Mouse (Mus musculus): Measurements from ENCODE around the gene Otogl.
A peak's percentile ranks its signal among the peaks of the same experiment; 100 is the strongest.

Otogl gene

GRCm38 (mm10) chr10:107912084-107912573 lies at the start of gene Otogl:
Gene Otogl (minus strand): TSS chr10:107912134.
- no peak for DNase-seq (ENCODE audit: low read depth)

GRCm38 (mm10) chr10:107956588-107956987 lies 44.7 kb upstream of the Otogl start:
- DNase-seq (ENCODE audit: low read depth): no peak

- DNase-seq (ENCODE audit: low read depth): no peak
Measured at GRCm38 (mm10) chr10:107954444-107954843, 42.5 kb upstream of the Otogl start.

GRCm38 (mm10) chr10:107951596-107951995 lies 39.7 kb upstream of the Otogl start:
- no peak for DNase-seq (ENCODE audit: low read depth)

- no peak for DNase-seq (ENCODE audit: low read depth)
Measured at GRCm38 (mm10) chr10:107949945-107950344, 38.0 kb upstream of the Otogl start.

GRCm38 (mm10) chr10:107948647-107949046 lies 36.7 kb upstream of the Otogl start:
- DNase-seq (ENCODE audit: low read depth): no peak

- no peak for DNase-seq (ENCODE audit: low read depth)
Measured at GRCm38 (mm10) chr10:107948038-107948437, 36.1 kb upstream of the Otogl start.

GRCm38 (mm10) chr10:107946348-107946747 lies 34.4 kb upstream of the Otogl start:
- no peak for DNase-seq (ENCODE audit: low read depth)

- DNase-seq (ENCODE audit: low read depth): no peak
Measured at GRCm38 (mm10) chr10:107943859-107944258, 31.9 kb upstream of the Otogl start.

GRCm38 (mm10) chr10:107941188-107941900 lies 29.4 kb upstream of the Otogl start:
- DNase-seq (ENCODE audit: low read depth): no peak

GRCm38 (mm10) chr10:107940302-107940701 lies 28.4 kb upstream of the Otogl start:
- no peak for DNase-seq (ENCODE audit: low read depth)

- DNase-seq (ENCODE audit: low read depth): no peak
Measured at GRCm38 (mm10) chr10:107939821-107940220, 27.9 kb upstream of the Otogl start.

- DNase-seq (ENCODE audit: low read depth): no peak
Measured at GRCm38 (mm10) chr10:107934055-107934454, 22.1 kb upstream of the Otogl start.

GRCm38 (mm10) chr10:107933527-107933926 lies 21.6 kb upstream of the Otogl start:
- no peak for DNase-seq (ENCODE audit: low read depth)

- peak; percentile 74 for DNase-seq (ENCODE audit: low read depth)
Measured at GRCm38 (mm10) chr10:107931833-107932828, 20.2 kb upstream of the Otogl start.

GRCm38 (mm10) chr10:107930471-107931021 lies 18.6 kb upstream of the Otogl start:
- DNase-seq (ENCODE audit: low read depth): no peak

GRCm38 (mm10) chr10:107925306-107925705 lies 13.4 kb upstream of the Otogl start:
- no peak for DNase-seq (ENCODE audit: low read depth)

- DNase-seq (ENCODE audit: low read depth): no peak
Measured at GRCm38 (mm10) chr10:107923860-107924259, 11.9 kb upstream of the Otogl start.

GRCm38 (mm10) chr10:107922750-107923149 lies 10.8 kb upstream of the Otogl start:
- DNase-seq (ENCODE audit: low read depth): no peak

GRCm38 (mm10) chr10:107921549-107921948 lies 9.6 kb upstream of the Otogl start:
- DNase-seq (ENCODE audit: low read depth): no peak

- DNase-seq (ENCODE audit: low read depth): no peak
Measured at GRCm38 (mm10) chr10:107921134-107921533, 9.2 kb upstream of the Otogl start.

- DNase-seq (ENCODE audit: low read depth): no peak
Measured at GRCm38 (mm10) chr10:107913013-107913412, 1.1 kb upstream of the Otogl start.

All from fibroblast of lung, adult 2 months (primary cell).